Mouse (Mus musculus) lung, postnatal 4 days (tissue): ENCODE measurements around the gene Stk11.

Experiments
- DNase-seq, 2 experiments: peaks; one replicate each; pipeline ENCODE4 v3.0.0; 2021

Gene Stk11

DNA sequence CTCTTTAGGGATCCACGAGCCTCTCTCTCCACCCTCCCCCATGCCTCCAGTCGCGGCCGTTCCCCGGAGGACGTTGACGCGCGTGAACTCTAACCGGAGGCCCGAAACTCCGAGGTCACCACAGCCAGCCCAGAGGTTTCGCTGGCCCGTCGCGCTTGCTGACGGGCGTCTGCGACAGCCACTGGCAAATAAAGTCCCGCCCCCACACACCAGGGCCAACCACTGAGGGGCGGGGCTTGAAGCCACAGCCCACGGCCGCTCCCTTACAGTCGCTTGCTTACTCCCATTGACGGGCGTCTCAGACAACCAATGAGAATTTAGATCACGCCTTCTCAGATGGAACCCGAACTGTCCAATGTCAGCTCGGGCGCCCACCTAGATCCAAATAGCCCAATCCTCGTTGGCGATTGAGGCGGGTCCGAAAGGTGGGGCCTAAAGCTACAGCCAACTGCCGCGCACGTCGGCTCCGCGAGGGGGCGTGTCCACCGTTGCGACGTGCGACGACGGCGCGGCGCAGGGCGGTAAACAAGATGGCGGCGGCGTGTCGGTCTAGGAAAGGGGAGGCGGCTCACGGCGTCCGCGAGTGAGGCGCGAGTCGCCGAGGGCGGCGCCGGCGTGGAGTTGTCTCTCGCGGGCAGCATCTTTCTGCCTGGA, at the start of gene Stk11:
TSS of gene Stk11 (plus strand) at position 514 of the 654 bp plus-strand sequence.
- DNase-seq, result peak; percentile 99 to 100

DNA sequence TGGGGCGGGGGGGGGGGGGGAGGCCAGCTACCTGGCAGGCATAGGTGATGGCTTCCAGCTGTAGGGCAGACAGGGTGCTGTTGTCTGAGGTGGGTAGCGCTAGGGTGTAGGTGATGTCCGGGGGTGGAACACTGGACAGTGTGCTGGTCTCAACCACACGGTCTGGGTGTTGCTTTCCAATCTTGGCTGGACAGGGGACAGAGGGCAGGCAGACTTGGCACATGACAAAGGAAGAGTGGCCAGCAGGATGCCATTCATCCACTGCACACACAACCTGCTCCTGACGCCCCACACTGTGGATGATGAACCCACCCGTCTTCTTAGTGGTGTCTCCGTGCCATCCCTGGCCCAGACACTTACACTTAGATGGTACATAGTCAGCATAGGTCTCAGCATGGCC, 46.4 kb upstream of the Stk11 start:
- no peak for DNase-seq

DNA sequence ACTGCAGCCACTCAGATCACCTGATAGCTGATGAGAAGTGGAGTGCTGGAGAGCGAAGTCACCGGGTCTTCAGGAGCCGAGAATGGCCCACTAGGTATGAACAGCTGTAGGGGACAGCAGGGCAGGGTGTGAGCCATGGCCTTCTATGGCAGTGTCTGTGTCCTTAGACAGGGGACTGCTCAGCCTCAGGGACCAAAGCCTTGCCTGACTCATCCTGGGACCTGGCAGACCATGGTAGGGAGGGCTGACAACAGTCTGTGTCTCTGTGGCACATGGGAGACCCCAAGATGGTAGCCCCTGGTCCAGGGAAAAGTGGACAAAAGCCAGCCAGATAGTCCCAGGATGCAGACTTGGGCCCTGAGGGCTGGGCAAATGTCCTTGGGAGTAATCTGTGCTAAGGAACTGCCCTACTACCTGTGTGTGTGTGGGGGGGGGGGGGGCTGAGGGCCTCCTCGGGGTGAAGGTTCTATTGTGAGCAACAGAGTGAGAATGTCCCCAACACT, 45.6 kb upstream of the Stk11 start:
- no peak for DNase-seq

DNA sequence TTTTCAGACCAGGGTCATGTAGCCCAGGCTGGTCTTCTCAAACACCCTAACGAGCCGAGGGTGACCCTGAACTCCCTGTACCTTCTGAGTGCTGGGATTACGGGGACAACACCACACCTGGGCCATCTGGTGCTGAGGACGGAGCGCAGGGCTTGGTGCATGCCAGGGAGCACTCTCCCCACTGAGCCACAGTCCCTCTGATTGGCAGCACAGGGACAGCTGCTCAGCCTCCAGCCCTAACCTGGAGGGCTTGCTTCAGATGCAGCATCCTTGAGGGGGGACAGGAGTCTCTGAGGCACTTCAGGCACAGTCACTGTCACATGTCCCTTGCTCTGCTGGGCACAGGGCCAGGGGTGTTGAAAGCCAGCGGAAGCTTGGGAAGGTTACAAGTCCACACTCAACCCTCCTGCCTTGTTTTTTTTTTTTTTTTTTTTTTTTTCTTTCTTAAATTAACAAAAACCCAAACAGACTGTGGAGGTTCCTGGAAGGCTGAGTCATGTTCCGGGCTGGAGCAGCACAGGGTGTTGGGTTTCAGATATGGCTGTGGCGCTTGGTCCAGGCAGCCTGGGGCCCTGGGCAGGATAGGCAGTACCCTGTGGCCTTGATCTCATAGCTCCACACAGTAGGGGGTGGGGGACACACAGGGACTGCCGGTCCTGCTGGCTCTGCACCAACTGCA, 44.6 kb upstream of the Stk11 start:
- peak; percentile 88 to 93 for DNase-seq

DNA sequence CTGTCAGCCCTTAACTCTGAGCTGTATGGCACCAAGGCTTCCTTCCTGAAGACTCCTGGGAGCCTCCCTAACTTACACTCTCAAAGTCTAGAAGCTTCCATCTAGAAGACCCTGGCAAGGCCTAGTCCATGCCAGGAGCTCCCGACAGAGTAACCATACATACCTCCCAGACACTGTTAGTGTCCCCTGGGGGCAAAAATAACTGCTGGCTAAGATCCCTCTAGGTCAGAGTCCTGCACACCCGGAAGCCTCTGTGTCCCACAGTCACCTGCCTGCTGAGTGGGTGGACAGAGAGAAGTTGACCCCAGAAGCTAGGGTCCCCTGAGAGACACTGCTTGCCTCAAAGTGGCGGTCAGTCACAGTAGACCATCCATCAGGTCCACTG, 44.1 kb upstream of the Stk11 start:
- no peak for DNase-seq

DNA sequence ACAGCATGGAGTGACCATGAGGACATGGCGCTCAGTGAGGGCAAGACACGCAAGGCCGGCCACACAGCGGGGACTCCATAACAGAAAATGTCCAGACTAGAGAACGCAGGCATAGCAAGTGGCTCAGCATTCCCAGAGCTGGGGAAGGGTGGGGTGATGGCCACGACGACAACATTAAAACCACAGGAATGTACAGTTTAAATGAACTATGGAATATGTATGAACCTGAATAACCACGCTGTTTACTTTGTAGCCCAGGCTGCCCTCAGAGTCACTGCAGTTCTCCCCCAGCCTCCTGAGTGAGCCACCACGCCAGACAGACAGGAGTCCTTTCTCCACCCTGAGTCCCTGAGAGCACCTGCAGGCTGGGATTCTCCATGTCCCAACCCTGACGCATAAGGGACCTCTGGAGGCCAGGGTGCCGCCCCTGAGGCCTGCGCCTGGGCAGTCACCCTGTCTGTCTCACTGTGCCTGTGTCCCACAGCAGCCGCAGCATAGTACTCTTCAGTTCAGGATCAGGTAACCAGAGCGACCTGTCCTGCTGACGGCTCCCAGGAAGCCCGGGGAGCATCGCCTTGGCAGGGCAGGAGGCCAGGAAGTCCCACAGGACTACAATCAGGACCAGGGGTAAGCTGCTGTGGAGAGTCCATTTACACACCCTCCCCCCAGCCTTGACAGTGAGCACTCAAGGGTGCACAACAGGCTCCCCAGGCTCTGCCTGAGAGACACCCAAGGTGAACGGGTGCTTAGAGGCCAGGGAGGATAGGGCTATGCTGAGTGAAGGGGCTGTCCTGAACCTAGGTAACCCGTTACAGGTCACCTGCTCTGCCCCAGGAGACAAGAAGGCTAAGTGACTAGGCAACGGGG, 42.7 kb upstream of the Stk11 start:
- no peak for DNase-seq

DNA sequence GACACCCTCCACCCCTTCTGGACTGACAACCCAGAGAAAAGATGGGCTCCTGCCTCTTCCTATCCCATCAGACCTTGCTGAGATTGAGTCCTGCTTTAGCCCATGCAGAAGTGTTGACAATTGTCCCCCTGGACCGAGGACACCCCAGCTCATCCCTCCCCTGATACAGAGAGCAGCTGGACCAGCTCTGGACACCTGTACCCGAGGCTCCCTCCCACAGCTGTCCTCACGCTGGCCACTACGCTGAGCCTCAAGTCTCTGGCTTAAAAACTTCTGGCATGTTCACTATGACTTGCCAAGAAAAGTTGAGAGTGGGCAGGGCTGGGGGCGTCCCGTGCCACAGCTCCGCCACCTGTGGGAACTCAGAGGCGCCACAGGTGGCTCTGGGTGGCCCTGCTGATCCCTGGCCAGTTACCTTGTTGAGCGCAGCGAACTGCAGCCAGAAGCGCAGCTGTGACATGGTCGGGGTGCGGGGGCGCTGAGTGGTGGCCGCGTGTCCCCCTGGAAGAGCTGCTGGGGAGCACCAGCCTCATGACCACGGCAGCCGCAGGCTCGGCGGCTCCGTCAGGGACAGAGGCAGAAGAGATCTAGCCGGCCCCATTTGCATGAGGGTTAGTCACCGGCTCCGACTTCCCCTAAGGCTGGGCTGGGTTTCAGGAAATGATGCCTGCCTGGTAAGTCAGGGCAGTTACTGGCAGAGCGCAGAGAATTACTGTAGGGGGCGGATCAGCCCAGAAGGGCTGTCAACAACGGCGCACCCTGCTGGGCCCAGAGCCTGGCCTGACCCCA, 40.6 kb upstream of the Stk11 start:
- DNase-seq, result peak; percentile 87 to 90

DNA sequence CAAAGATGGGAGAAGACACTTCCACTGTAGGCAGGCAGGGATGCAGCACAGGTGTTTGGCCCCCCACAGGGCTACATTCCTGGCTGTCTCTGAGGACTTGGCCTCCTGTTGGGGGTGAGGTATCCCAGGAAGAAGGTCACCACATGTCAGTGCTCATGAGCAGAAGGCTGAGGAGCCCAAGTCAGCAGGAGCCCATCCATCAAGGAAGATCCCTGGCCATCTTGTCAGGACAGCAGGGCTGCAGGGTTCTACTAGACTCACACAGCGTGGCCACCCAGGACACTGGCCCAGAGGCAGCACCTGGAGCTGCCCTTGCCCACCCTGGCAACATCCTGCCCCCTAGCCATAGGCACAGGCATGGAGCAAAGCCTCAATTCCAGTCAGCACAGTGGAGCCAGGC, 39.7 kb upstream of the Stk11 start:
- DNase-seq, result no peak

DNA sequence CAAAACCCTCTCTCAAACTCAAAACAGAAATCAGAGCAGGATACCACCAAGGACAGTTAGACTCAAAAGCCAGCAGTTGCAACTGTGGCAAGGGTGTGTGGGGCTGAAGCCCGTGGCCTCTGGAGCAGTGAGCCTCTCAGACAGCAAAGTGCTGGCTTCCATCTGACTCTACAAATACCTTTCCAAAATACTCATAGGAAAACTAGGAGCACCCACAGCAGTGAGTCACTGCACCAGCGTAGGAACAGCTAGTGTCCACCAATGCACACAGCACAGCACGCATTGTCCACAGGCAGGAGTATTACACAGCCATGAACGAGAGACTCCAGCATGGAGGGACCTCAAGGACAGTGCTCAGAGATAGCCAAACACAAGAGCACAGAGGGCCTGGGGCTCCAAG, 39.2 kb upstream of the Stk11 start:
- DNase-seq, result no peak

DNA sequence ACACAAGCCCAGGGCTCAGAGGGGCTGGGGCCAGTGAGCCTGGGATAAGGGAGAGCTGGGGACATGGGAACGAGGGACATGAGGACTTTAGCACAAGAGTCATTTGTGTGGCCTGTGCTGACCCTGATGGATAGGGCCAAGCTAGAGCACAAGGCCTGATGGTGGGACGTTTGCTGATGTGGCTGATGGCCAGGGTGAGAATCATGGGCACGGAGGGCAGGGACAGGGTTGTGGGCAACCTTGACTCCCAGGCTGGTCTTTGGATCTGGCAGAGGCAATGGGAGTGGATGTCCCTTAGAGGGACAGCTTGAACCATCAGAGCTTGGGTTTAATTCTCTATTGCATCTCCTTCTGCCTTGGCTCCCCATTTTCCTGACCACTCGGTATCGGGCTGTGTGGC, 38.3 kb upstream of the Stk11 start:
- DNase-seq, result no peak

DNA sequence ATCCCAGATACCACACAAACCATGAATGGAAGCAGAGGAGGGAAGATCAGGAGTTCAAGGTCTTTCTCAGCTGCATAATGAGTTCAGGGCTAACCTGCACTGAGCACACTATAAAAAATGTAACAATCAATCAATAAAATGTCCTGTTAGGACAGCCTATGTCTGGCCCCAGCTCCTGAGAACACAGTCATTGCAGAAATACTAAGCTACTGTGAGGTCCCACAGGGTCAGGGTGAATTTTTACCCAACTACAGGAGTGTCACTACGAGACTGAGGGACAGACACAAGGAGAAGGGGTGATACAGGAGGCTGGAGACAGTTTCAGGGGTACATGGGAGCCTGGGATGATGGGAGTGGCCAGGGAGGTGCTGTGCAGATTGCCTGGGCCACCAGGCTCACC, 37.2 kb upstream of the Stk11 start:
- DNase-seq, result no peak

DNA sequence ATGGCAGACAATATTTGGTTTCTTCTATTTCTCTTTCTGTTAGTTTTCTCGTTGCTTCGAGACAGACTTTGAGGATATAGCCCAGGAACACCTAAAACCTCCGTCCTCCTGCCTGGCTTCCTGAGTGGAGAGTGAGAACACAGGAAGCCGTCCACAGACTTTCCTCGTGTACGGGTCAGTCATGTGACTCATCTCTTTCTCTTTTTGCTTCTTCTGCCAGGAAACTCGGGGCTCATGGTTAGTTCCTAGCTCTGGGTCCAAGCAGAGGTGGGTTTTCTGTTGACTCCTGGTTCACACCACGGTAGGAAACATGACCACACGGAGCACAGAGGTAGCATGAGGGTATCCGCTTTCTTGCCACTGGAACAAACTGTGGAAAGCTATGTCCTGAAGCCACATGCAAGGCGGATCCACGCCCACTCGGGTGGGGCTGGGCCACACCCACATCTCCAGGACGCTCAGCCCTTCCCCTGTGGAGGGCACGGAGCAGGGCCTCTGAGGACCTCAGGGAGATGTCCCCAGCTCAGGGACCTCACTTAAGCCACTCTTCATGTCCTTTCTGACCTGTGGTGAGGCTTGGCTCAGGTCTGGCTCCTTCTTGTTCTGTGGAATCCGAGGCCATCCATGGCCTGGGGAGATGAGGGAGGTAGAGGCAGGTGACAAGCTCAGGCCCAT, 35.1 kb upstream of the Stk11 start:
- no peak for DNase-seq

DNA sequence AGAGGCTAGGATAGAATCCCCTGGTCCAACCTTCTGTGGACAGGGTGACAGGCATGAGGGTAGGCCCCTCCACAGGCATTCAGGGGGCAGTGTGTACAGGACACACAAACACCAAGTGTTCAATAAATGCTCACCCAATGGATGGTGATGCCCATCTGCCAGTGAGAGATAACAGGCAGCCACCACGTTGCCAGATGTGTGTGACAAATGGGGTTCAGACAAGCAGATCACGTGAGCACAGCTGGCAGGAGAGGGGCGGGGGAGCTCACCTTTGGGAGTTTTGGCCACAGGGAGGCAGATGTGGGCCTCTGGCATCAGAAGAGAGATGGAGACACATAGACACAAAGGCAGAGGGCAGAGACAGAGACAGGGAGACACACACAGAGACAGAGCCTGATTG, 34.5 kb upstream of the Stk11 start:
- no peak for DNase-seq

DNA sequence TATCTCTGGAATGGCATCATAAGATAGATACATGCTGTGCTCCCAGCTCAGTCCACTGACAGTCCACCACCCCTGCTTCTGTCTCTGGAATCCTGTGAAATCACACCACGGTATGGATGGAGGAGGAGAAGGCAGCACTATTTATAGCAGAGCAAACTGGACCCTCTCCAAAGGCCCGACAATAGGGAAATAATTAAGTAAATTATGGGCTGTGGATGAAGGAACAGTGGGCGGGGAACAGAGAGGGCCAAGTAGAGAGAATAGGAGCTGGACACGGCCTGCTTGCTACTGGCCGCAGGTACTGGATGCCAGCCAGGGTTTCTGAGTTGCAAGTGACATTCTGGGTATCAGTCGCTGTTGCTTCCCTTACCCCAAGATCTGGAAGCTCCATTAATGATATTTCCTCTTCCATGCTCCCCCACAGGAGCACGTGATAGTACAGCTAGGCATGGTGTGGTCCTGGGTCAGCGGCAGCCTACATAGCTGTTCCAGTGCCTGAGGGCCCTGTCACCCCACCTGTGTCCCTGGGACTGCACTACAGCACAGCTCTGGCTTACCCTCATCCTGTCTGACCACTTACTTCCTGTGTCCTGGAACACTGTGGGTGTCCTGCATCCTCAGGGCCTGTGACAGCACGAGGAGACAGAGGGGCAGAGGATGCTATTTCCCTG, 30.7 kb upstream of the Stk11 start:
- DNase-seq, result peak; percentile 73 to 83

DNA sequence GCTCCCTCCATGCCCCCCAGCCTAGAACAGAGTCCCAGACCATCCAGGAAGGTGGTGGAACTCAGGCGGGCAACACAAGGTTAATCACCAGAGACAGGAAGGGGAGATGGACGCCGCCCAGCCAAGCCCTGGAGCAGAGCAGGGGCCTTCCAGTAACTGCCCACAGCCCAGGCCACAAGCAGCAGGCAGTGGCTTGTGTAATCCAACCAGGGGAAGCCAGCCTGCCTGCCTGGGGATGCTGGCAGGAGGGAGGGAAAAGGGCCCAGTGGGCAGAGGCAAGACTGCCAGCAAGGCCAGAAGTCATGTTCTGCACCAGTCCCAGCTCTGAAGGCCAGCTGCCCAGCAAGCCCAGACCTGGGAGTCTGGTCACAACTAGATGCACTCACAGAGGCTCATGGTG, 28.8 kb upstream of the Stk11 start:
- peak; percentile 66 to 76 for DNase-seq

DNA sequence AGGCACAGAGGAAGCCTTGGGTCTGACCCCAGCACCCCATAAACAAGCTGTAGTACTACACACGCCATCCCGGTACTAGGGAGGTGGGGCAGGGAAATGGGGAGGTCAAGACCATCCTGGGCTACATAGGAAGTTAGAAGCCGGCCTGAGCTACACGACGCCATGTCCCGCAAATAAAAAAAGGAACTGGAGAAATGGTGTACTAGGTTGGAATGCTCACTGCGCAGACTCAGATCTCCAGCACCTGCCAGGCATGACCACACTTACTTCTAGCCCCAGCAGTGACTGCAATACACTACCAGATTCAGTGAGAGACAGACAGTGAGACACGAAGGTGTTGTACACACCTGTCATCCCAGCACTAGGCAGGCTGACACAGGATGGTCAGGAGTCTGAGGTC, 28.1 kb upstream of the Stk11 start:
- no peak for DNase-seq

DNA sequence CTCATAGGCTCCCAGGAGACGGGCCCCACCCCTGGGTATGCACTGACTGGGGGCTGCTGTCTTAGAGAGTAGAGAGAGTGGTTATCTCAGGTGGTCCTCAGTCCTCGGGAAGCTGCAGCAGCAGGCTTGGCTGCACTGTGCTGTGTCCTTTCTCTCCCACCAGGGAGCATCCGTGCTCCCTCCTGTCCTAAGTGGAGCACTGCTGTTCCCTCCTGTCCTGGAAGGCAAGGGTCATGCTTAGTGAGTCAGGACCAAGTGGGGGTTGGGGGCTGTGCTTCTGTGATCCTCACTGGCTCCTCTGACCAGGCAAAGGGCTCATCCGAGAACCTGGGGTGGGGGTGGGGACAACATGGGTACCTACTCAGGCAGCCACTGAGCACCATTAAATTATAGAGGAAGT, 26.5 kb upstream of the Stk11 start:
- DNase-seq, result no peak

DNA sequence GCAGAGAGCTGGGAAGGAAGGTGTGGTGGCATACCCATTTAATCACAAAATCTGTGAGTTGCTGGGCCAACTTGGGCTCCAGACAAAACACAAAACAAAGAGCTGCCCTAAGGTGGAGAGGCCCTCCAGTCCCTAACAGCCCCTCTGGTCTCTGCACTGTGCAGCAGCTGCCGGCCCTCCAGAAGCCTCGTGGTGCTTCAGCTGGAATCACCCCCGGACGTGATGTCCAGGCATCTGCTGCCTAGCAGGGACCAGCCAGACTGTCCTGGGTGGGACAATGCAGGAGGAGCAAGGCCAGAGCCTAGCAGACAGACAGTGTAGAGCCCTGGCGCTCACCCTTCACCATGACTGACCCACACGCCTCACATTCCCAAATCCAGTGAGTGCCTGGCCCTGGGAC, 24.1 kb upstream of the Stk11 start:
- peak in 1 of 2 experiments; percentile 57 for DNase-seq

DNA sequence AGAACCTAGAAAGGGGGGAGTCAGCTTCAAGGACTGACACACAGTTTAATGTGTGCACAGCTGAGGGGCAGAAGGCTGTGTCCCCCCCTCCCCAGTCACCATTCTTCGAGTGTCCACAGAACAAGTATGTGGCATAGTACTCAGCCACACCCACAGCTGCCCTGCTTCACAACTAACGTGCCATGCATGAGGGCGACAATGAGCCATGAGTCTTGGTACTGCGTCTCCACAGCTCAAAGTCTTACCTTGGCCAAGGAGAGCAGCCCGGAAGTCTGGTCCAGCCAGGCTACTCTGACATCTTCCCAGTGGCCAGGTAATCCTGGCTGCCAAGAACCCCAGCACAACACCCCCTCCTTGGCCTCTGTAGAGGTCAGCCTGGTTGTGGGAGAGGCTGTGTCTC, 22.9 kb upstream of the Stk11 start:
- peak in 1 of 2 experiments; percentile 52 for DNase-seq

DNA sequence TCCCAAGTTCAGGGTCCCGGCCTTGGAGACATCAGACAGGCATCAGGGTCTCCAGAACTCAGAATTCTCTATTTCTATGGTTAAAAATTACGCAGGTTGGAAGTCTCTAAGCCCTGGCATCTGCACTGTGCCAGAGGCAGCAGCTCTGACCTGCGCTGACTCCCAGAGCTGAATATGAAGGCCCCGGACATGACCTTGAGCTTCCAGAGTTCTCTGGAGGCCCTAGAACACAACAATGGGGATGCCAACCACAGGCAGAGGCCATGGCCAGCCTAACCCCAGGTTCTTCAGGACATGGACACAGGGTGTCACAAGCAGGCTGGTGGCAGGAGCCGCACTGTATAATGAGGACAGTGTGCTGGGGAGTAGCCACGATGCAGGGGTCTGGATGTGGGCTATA, 21.5 kb upstream of the Stk11 start:
- DNase-seq, result no peak

DNA sequence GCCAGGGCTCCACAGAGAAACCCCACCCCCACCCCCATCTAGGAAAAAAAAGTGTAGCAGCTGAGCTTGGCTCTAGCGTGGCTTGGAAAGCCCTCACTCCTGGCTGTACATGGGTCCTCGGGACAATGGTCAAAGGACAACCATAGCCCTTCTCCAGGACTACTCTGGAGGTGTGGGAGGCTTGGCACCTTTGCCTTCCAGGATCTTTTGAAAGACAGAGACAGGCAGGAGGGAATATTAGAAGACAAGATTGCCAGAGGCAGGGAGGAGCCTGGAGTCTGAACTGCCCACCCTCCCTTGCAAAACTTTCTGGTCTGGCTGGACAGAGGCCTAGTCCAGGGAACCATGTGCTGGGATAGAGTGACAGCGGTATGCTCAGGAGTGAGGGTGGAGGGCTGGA, 20.9 kb upstream of the Stk11 start:
- DNase-seq, result no peak

DNA sequence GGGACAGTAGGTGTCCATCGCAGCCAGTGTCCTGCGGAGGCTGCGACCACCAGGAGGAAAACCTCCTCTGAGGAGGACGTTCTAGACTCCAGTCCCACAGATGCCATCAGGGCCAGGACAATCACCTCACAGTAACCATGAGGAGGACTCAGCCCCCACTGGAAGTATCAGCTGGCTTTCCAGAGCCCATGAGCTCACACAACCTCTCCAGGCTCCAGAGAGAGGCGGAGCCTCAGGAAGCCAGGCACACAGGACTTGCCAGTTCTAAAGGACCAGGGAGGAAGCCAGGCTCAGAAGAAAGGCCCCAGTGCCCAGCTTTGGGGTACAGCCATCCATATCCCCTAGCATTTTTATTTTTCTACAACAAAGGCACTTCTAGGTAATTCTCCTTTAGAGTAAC, 20.1 kb upstream of the Stk11 start:
- peak in 1 of 2 experiments; percentile 60 for DNase-seq
